Mouse (Mus musculus) adrenal gland, adult 18-20 months (tissue): Measurements from ENCODE around the gene Galr3. TPM values are rescaled to one million over a fixed set of nuclear protein-coding genes. Genes with fewer than 3 reads are reported as not detected.
A peak's percentile ranks its signal among the peaks of the same experiment; 100 is the strongest.
"Not testable (repeated sequence)": the region's sequence is repeated elsewhere in the genome, so short reads cannot be mapped to it uniquely, and the experiment has no call there.

Experiments used
- DNase-seq, 2 experiments: peaks; one replicate each; pipeline ENCODE4 v3.0.0; 2021 to 2022; ENCODE audit warnings: low spot score in 2 of 2
- total RNA-seq, 2 experiments: library from RNA; stranded (reverse); gene quantifications; 1 replicate in 1 of 2; 2 replicates in 1 of 2; pipeline ENCODE4 v1.2.3; 2021

Galr3 gene
- total RNA-seq, 2 experiments from 2014 or later: 0.27 TPM; not detected in 1

GRCm38 (mm10) chr15:79026511-79027290, 15.0 kb upstream of the Galr3 start:
- DNase-seq: no peak

GRCm38 (mm10) chr15:79027291-79028205, 14.1 kb upstream of the Galr3 start:
- peak; percentile 33 to 49 for DNase-seq

- DNase-seq: peak; percentile 95 to 97
These were observed 13.4 kb upstream of the Galr3 start, which contains the start of gene H1f0 for GRCm38 (mm10) chr15:79028237-79028738. TSS of gene H1f0 (plus strand) at chr15:79028450.

GRCm38 (mm10) chr15:79028823-79029484, 12.7 kb upstream of the Galr3 start:
- no peak for DNase-seq

GRCm38 (mm10) chr15:79029519-79030241, 12.0 kb upstream of the Galr3 start:
- no peak for DNase-seq

- peak; percentile 81 to 82 for DNase-seq
These were observed 10.9 kb upstream of the Galr3 start for GRCm38 (mm10) chr15:79030551-79031435.

GRCm38 (mm10) chr15:79031908-79032307, 9.8 kb upstream of the Galr3 start:
- not testable (repeated sequence) for DNase-seq

- DNase-seq: peak; percentile 83
These were observed 3.8 kb upstream of the Galr3 start for GRCm38 (mm10) chr15:79037913-79038328.

- no peak for DNase-seq
These were observed 3.4 kb upstream of the Galr3 start for GRCm38 (mm10) chr15:79038331-79038730.

- peak; percentile 73 to 75 for DNase-seq
These were observed 2.8 kb upstream of the Galr3 start for GRCm38 (mm10) chr15:79038853-79039252.

GRCm38 (mm10) chr15:79040501-79041416, 926 bp upstream of the Galr3 start:
- DNase-seq: no peak

- DNase-seq: no peak
These were observed 1.2 kb downstream of the Galr3 start for GRCm38 (mm10) chr15:79042721-79043491.

- no peak for DNase-seq
These were observed 3.2 kb downstream of the Galr3 start for GRCm38 (mm10) chr15:79044837-79045236.

- DNase-seq: no peak
These were observed 6.5 kb downstream of the Galr3 start for GRCm38 (mm10) chr15:79048186-79048585.

GRCm38 (mm10) chr15:79050160-79050845, 8.6 kb downstream of the Galr3 start:
- no peak for DNase-seq

GRCm38 (mm10) chr15:79050964-79051363, 9.3 kb downstream of the Galr3 start:
- no peak for DNase-seq
